Mouse (Mus musculus) lung, adult 18-20 months (tissue): ENCODE measurements at regions not wholly inside any gene's neighbourhood (a gene's known extent, or its start where the extent isn't known, plus 50 kb on each side); places are given as distances from the start of the nearest gene placed in this dataset.

Source experiments
- DNase-seq, 2 experiments: peaks; one replicate each; pipeline ENCODE4 v3.0.0; 2022; ENCODE audit warnings: mixed read lengths in 2 of 2

DNA sequence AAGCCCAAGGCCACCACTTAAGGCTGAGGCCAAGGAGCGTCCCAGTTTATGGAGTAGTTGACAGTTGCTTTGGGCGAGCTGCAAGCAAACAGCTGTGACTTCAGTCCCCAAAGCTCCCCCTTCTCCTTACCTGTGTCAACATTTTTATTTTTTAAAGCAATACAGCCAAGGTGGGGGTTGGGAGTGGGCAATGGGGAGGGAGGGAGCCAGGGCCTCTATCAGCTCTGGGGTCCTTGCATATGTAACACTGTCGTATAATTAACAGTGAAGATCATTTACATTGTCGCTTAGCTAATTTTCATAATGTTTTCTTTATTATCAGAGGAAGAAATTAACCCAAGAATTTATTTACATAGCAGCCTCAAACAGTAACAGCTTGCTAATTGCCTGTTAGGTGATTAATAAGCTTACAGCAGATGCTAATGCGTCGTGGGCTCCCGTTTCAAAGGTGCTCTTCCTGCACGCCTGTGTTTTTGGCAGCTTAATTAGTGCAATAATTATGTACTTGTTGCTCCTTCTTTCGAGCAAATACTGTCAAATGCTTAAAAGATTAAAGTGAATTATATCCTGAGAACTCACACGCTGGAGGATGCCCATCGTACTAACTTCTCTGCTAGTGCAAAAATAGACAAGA, 227.4 kb upstream of the Tle3 start:
- no peak for DNase-seq

DNA sequence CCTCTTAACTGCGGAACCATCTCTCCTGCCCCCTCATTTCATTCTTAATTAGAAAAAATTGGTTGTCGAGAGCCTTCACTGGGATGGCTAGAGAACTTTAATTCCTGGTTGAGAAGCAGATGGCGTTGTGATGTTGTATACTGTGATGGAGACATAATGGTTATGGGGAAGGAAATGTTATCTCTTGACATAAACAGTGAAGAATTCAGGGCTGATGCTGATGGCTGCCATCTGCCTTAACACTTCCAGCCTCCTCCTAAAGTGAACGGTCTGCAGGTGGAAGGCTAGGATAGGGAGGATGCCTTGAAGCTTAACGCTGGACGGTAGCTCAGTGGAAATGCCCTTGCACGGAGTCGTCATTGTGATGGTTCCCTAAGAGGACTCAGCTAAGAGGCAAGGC, 226.4 kb upstream of the Tle3 start:
- no peak for DNase-seq

DNA sequence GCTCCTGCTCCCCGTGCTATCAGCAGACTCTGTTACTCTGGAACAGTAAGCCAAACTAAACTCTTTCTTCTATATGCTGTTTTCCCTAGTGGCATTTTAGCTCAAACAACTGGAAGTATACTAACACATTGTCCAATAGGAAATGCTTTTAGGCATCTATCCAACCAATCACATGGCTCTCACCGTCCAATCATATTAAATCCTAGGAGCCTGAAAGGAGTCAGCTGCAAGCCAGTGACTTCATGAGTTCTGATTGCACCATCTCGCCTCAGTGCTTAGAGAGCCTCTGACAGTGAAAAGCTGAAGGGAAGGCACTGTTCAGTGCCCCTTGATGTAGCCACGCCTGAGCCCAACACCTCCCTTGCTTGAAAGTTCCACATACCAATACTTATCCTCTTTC, 221.0 kb upstream of the Tle3 start:
- DNase-seq, result no peak

DNA sequence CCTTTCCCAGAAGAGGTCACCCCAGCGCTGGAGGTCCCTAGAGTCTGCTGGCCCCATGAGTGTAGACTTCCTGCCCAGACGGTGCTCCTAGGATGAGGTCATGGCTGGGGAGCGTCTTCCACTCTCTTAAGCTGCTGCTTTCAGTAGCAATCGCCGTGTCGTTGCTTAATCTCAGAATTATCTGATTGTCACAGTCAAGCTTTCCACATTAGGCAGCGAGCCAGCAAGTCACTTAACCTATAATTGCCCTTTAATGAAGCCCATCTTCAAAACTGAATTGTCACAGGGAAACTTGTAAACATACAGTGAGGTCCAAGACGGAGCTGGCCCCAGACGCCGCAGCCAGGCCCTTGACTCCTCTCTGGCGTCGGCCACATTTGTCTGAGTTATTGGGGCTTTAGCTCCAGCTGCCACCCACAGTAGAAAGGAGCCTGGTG, 220.2 kb upstream of the Tle3 start:
- DNase-seq, result peak; percentile 23 to 34

DNA sequence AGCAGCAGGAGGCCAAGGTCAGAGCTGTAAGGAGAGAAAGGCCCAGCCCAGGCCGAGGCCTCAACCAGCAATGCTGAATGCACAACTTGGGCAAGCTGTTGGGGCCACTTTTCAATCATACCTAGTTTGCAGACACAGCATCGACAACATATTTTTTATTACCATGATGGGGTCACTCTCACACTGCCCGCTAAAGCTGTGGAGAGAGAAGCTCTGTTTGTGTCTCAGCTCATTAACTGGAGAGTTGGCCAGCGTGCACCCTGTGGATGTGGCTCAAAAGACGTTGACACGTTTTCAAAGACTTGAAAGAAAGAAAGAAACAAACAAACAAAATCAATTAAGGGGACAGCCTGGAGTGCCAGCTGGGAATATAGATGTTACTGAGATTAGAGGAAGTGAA, 217.4 kb upstream of the Tle3 start:
- no peak for DNase-seq

DNA sequence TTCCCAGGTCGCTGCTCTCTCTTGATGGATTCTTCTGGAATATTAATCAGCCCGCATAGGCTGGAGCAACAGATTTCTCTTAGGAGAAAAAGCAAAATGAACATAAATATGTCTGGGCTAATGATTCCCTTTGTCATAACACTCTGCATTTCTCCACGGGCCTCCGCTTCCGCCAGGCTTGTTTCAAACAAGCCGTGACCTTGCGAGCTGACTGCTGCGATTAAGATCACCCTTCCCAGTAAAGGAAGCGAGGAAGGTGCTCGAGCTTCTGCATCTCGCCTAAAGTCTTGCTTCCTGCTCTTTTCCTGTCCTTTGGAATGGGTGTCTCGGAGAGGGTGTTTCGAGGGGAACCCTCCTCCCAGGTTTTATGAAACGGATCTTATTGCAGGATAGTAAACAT, 216.3 kb upstream of the Tle3 start:
- no peak for DNase-seq

DNA sequence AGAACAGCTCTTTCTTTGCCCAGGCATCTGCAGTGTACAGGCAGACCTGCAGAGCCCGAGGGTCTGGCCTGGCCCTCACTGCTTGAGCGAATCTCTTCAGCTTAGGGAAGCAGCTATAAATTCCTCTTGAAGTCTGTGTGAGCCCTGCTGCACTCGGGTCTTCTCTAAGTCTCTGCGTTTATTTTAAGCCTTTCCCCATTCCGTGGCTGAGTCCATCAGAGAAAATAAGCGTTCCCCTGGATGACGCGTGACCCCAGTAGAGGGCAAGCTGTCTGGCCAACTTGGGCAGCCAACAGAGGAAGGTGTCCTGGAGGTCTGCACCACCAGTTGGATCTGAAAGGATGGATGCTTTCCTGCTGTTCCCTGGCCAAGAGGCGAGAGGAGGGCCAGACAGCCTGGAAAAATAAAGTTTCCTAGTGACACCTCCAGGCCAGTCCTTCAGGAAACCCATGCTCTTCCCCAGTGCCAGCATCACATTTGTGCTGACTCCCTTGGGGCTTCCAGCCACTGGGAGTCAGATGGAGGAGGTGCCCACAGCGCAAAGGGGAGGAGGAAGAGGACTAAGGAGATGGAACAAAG, 213.9 kb upstream of the Tle3 start:
- DNase-seq, result no peak

DNA sequence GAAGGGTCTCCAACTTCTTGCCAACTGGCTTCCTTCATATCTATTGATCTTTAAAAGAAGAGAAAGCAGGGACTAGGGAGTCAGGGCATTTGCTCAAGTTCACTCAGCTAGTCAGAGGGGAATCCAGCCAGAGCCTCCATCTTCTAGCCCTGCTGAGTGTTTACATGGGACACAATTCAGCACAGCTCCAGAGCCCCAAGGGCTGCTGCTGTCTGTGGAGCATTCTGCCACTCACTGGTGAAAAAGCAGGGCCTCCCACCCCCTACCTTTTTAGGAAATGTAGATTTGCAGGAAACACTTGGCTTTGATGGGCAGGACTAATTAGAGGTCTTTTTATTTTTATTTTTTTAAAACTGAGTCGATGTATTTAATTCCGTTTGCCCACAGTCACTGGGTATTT, 213.0 kb upstream of the Tle3 start:
- no peak for DNase-seq

DNA sequence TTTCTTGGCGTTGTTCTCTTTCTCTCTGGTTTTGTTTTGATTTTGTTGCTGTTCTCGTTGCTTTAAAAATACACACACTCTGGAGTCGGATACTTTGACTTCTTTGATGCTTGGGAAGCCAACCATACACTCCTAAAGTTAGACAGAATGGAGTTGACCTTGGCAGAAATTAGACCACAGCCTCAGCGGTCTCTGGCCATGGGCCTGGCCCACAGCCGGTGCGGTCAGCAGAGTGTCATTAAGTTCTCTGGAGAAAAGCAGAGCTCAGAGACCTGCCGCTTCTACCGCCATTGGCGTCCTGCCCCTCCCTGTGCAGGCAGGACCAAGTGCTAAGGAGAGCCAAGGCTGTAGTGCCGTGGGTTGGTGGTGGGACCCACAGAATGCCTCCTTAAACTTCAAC, 212.6 kb upstream of the Tle3 start:
- DNase-seq, result no peak

DNA sequence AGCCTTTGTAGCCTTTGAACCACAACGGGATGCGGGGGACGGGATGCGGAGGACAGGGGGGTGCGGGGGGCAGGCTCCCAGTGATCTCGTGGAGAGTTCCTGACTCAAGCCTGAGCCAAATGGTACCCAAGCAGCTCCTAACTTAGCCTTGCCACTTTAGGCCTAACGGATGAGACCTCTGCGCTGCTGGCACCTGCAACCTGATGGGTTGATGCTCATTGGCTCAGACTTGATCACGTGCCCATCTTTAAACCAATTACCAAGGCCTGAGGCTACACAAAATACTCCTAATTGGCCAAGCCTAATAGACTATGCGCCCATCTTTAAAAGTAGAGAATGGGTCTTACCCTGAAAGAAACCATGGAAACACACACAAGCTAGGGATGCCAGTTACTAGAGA, 209.3 kb upstream of the Tle3 start:
- DNase-seq, result no peak

DNA sequence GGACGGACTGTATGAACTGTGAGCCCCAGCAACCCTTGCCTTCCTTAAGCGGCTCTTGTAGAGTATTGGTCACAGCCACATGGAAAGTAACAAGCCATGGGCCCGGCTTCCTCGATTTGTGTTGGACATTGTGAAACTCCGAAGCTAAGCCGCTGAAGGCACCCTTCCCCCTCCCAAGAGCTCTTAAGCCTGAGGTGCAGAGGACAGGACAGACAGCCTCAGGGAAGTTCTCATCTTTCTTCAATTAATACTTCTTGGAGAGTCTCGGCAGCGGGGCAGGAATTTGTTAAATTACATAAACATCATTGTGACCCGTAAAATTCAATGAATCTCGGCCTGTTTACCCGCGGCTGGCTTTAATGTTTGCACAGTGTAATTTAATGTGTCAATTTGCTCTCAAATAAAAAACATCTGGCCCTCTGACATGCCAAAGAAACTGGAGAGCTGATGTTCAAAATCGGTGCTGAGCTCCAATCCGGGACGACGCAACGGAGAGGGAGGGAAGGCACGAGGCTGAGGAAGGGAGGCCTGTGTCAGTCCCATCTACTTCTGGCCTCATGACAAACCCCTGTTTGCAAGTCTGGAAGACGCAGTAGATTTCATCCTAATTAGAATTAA, 208.4 kb upstream of the Tle3 start:
- peak; percentile 54 to 72 for DNase-seq

DNA sequence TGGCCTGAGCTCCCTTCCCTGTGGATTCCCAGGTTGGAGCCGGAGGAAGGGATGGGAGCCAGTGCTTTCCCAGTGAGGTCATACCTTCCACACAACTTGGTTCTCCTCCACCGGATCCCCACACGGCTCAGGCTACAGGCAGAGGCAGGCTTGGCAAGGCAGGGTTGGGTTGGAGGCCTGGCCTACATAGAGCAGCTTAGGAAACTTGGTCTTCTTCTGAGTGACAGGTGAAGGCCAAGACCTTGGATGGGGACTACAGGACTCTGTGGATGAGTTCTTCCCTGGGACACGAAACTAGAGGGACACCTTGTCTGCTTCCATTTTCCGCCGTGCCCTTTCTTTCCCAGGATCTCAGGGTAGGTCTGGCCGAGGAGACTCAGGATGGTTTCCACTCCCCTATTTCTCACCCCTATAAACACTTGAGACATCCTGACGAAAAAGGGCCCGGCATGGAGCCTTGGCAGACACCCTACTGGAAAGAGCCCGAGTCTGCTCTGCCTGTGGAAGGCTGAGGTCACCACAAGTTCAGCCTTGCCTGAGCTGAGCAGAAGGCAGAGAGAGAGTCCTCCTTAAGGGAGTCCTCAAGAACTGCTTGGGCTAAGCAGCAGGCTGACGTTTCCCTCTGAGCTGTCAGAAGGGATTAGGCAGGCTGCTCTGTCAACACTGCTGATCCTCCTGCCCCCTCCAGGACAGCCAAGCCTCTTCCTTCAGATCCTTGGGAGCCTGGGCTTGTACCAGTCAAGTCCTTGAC, 207.5 kb upstream of the Tle3 start:
- DNase-seq, result peak; percentile 52 to 60

DNA sequence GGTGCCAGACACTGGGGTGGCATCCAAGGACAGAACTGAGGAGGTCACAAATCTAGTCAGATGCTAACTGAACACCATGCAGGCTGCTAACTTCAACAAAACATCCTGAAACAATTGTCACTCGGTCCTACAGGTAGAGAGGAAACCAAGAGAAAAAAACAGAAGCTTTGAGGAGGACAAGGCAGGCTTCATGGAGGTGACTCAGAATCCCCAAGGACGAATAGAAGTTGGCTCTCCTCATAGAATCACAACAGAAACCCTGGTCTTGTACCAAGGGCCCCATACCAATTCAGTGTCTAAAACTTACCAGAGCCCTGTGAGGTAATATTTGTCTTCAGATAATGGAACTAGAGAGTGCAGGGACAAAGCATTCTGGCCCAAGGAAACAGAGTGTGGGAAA, 206.1 kb upstream of the Tle3 start:
- no peak for DNase-seq

DNA sequence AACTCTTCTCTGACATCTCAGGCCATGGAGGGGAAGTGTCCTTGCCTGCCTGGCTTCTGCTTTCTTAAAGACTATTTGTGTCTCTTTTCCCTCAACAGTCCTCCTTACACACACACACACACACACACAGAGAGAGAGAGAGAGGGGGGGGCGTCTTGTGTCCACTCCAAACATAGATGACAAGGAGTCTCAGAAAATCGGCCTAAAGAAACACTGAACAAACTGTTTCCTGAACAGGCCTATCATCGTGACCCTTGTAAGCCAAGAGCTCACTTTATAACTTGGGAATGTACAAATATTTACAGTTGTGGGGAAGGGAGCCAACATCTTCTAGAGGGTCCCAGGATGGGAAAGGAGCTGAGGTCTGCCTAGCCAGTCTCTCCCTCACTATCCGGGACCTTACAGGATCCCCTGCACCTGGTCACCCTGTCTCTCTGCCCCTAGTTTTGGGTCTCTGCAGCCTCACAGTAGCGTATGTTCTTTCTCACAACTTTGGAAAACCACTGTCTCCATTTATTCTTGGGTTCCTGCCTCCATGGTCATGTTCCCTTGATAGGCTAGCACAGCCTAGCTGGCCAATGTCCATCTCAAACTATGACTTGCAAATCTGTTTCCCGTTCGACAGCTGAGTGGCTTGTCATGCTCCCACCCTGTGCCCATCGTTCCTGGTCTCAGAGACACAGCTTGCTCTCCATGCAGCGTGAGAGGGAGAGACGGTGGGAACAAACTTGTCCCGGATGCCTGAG, 204.9 kb upstream of the Tle3 start:
- peak; percentile 45 to 58 for DNase-seq

DNA sequence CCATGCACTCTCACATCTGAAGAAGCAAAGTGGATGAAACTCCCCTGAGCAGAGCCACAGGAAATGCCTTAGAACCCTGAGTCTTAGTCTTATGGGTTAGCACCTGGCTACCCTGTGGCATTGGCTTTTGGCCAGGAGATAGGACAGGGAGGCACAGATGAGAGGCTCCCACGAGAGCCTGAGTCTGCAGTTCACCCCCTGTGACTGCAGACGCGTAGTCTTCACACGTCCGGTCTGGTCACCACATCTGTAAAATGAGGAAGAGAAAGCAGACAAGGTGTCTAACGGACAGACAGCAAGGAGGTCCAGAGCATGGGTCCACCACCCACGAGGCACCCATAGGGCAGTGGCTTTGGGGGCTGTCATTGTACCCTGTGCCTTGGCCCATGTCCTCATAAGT, 203.2 kb upstream of the Tle3 start:
- no peak for DNase-seq

DNA sequence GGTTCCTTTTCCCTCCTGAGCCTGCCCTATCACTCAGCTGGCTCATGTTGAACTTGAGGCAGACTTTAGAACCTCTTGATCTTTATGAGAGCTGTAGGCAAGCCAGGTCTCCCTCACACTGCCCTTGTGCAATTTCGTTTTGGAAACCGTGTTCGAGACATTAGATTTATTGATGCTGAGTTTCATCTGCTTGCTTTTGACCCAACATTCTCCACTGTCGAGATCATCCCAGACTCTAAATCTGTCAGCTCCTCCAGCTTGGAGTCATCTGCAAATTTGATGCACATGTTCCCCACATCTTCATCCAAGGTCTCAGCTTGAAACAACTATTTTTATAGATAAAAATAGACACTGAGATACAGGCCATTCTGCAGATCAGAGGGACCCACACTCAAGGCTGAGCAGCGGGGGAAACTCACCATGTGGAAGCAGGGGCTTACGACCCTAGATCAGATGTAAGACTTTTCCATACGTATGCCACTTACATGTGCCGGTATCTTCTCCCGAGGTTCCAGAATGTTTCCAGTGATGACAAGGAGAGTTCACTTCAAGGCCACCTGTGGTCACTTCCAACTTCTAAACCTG, 202.6 kb upstream of the Tle3 start:
- no peak for DNase-seq

DNA sequence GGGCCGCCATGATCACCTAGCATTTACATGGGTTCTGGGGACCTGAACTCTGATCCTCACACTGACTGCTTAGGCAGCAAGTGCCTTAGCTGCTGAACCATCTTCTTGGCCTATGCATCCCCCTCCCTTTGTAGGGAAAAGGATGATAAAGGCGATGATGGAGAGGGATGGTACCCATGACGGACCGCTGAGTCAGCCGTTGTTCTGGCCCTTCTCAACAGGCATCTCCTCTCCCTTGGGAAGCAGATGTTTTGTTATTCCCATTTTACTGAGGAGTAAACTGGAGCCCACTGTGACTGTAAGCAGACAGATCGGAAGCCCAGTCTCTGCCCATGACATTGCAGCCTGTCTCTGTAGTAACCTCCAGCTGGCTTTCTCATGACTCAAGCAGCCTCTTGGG, 201.2 kb upstream of the Tle3 start:
- DNase-seq, result no peak

DNA sequence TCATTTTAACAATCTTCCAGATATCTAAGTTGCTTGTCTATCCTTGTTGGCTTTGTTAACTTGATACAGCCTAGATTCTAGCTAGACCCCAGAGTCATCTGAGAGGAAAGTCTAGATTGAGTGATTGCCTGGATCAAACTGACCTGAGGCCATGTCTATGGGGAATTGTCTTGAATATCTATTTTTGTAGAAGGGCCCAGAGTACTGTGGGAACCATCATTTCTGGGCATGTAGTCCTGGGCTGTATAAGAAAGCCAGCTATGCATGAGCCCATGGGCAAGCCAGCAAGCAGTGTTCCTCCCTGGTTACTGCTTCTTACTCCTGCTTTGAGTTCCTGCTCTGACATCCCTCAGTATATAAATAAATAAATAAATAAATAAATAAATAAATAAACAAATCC, 199.7 kb upstream of the Tle3 start:
- DNase-seq, result no peak

DNA sequence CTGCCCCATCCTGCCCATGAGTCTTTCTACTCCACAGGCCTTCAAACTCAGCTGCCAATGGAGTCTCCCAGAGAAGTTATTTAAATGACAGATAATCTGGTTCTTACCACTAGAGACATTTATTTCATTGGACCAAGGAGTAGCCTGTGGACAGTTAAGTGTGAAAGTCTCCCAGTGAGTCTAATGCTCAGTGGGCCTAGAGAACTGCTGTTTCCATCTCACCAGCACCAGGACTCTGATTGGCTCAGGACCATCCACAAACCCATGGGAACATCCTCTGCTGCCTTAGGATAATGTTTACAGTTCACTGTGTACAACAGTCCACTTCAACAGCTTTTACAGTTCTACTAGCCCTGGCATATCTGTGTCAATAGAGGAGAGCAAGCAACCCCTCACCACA, 198.6 kb upstream of the Tle3 start:
- no peak for DNase-seq

DNA sequence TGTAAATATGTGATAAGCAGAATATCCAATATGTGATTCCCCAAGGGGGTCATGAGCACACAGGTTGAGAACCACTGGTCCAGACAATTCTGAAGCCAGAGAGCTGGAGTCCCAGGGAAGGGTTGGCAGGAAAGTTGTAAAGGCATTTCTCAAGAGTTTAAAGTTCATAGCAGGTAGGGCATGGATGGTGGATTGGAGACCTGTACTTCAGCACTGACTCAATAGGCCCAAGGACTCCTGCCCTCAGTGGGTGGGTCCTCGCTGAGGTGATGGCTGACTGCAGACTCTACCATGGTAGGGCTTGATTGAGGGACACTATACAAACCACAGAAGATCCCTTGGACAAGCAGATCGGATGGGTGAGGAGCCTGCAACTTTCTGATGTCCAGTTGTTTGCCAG, 196.8 kb upstream of the Tle3 start:
- DNase-seq, result no peak

DNA sequence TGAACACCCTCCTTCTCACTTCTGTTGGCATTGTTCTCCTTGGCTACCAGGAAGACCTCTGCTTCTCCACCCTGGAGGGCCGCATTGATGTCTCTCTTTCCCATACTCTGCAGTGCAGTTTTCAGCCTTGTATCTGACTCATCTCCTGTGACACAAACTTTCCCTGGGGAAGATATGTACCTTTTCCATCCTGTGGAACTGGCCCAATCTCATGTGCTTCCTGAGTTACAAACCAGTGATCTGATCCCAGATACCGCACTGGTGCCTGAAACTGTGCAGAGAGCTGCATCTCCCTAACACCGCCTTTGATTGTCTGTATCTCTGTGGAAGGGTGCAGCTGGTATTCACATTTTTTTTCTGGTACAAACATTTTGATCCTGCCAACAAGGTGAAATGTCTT, 195.3 kb upstream of the Tle3 start:
- DNase-seq, result no peak

DNA sequence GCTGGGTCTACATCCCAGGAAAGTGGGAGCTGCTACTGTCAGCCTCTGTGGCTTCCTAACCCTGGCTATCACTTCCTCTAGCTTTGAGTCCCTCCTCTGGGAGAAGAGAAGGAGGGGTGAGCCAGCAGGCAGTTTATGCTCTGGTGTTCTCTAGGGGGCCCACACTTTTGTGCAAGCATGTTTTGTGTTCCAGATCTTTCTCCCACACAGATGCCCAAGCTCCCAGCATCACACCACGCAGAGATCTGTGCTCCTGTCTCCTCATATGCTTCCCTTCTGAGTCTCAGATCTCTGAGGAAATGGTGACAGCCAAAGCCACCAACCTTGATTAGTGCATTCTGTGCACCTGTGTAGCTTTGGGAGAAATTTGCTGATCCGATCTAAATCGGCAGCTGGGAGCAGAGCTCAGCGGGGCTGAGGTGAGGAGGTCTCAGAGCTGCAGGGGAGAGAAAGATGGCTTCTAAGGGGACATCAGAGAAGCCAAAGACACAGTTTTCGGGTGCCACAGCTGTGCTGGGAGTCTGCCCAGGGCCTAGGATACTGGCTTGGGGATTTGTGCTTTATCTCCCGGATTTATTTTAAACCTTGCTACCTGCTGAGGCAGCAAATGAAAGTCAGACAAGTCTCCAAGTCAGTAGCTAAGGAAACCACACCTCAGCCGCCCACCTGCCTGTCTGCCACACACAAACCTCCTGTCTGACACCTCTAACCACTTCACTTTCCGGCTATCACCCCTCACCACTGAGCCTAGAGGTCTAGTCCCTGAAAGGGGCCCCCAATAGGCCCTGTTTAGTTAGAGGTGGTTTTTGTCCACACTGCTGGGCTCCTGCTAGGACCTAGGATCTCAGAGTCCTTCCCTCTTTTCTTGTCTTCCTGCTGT, 185.4 kb upstream of the Tle3 start:
- DNase-seq, result no peak
